In the genomic region with DNA sequence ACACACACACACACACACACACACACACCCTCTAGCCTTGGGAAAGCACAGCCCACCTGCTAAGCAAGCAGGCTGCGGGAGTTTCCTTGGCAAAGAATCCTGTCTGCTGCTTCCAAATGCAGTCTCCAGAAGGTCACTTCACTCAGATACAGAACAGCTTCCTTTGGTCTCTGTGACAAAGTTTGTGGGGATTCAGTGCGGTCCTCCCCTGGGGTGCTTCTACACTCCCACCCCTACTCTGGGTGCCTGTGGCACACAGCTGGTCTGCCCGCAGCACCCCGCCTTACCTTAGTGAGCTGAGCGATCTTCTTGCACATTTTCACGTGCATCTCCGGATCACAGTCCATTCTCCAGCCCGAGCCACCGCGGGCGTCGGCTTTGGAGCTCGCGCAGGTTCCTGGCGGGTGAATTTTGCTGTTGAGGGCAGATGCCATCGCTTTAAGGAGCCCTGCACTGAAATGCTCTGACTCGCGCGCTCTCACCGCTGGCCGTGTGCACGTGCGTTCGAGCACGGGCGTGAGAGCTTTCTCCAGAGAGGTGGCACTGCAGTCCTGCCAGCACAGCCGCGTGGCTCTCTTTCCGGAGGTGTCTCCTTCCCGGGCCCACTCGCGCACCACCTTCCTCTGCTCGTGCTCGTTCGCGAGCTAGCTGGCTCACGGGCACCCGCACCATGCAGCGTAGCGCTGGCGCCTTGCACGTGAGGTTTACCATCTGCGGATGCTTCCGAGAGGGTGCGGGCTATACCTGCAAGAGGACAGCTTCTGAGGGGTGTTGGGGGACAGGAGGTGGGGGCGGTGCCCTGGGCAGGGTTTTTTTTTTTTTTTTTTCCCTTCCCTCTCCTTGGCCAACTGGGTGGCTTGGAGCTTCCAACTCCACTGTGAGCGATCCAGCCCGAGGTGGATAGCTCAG, we compare ENCODE assay signal across 8 mouse cellular contexts. TPM values are rescaled to one million over a fixed set of nuclear protein-coding genes. Genes with fewer than 3 reads are reported as not detected.
A peak's percentile ranks its signal among the peaks of the same experiment; 100 is the strongest.
DNase-seq lines count a peak whose midpoint lies in the region; ATAC-seq lines count a peak whose summit lies in the region.

A gene (minus strand): TSS at position 809 of the 909 bp plus-strand sequence.

- ATAC-seq in megakaryocyte progenitor cell, adult 5-6 weeks (replicated peaks; ENCODE audit: poor library complexity), result peak; percentile 85

- intact Hi-C loops in left cerebral cortex, postnatal 25 days (cut with DNase I), result no loop called here

- peak; percentile 22 to 63 for DNase-seq in adrenal gland, adult (ENCODE audit: inconsistent age in 2 of 2, low spot score in 1 of 2)
- DNase-seq in adrenal gland, postnatal 4 days (ENCODE audit: low spot score in 2 of 2), result no peak
- peak; percentile 82 for DNase-seq in cerebellum, adult 9-10 months
- peak; percentile 67 to 83 for DNase-seq in frontal cortex, adult 2 months (ENCODE audit: extremely low spot score in 1 of 2, low spot score in 1 of 2)
- DNase-seq in kidney, adult 11 months, result peak; percentile 28
- peak; percentile 85 to 90 for DNase-seq in left cerebral cortex, postnatal 25 days (ENCODE audit: low spot score in 2 of 2)
- peak; percentile 90 to 91 for DNase-seq in right cerebral cortex, postnatal 10 days (ENCODE audit: low spot score in 2 of 2)

RNA-seq across cellular contexts. Expression of the gene that starts here (rescaled TPM):
- 1 to 10 TPM; 1.2 to 1.8 TPM for total RNA-seq in adrenal gland, postnatal 4 days (2021)
- polyA plus RNA-seq in frontal cortex, adult 2 months (2012; rRNA removed), result 7.1 and 7.3 TPM in 2 replicates
- total RNA-seq in left cerebral cortex, postnatal 25 days (2021), result 10 to 100 TPM in 1 of 2 experiments, 1 to 10 TPM in 1; 7.1 to 11.8 TPM
- not detected in 2 replicates for total RNA-seq in megakaryocyte progenitor cell, adult 5-6 weeks (2015)
- total RNA-seq in megakaryocyte progenitor cell, adult 5-6 weeks (2017), result not detected in 2 replicates

Comparison
In these comparisons a context has a peak if more than half of its experiments do, and no peak if none do; other contexts are left out.
1. DNase-seq: peak in adrenal gland, adult (2 of 2), cerebellum, adult 9-10 months (single experiment), frontal cortex, adult 2 months (2 of 2), kidney, adult 11 months (single experiment), left cerebral cortex, postnatal 25 days (2 of 2) and right cerebral cortex, postnatal 10 days (2 of 2); none in adrenal gland, postnatal 4 days (0 of 2).
2. Peak in ATAC-seq in megakaryocyte progenitor cell, adult 5-6 weeks; RNA of the gene not detected or under 1 TPM.